Mouse (Mus musculus): Measurements from ENCODE around the gene Tmem198.

Gene Tmem198

DNA sequence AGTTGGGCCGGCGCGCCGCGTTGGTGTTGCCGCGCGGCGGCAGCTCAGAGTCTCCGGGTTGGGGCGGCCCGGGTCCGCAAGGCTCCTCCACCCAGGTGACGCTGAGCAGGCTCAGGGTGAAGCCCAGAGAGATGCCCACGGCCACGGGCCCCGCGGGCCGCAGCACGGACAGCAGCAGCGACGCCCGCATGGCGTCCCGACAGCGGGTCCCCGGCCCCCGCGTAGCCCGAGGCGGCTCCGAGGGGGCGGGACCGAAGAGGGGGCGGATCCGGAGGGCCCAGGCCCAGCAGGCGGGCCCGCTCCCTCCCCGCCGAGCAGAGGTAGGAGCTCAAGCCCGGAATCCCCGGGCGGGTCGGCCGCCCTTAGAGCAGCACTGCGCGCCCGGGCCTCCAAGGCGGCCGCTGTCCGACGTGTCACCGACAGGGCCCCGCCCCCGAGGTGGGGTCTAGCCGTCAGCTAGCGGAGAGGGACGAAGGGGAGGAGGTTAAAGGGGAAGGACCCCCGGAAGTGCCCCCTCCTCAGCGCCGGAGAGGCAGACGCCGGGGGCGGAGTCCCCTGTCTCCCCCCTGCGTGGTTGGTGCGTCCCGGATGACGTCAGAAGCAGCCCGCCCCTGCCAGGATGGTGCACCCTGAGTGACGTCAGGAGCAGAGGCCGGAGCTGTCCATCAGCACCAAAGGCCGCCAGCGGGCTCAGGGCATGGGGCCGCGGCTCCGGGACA lies at the start of gene Tmem198, which contains the start of gene Chpf:
TSS of gene Tmem198 (plus strand) at position 617 of the 719 bp plus-strand sequence.
TSS of gene Chpf (minus strand) at position 392 of the 719 bp plus-strand sequence.
- DNase-seq (ENCODE audit: extremely low read depth, low read depth): peak; percentile 83

- peak; percentile 81 for DNase-seq (ENCODE audit: extremely low read depth, low read depth)
These were observed 43.6 kb upstream of the Tmem198 start, which contains the start of gene Gmppa for GRCm38 (mm10) chr1:75435475-75436328. TSS of gene Gmppa (plus strand) at chr1:75435930.

- no peak for DNase-seq (ENCODE audit: extremely low read depth, low read depth)
These were observed 40.5 kb upstream of the Tmem198 start for GRCm38 (mm10) chr1:75438782-75439181.

GRCm38 (mm10) chr1:75440661-75441060 lies 38.7 kb upstream of the Tmem198 start:
- no peak for DNase-seq (ENCODE audit: extremely low read depth, low read depth)

- no peak for DNase-seq (ENCODE audit: extremely low read depth, low read depth)
These were observed 37.8 kb upstream of the Tmem198 start for GRCm38 (mm10) chr1:75441471-75441996.

DNA sequence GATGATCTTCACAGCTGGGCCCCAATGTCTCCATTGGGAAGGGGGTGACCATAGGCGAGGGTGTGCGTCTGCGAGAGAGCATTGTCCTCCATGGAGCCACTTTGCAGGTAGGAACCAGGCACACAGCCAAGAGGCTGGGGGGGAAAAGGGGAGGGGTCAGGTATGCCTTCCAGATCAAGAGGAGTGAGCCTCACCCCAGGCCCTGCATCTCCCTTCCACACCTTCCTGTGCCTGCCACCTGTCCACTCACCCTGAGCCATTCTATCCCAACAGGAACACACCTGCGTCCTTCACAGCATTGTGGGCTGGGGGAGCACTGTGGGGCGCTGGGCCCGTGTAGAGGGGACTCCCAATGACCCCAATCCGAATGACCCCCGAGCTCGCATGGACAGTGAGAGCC lies 37.2 kb upstream of the Tmem198 start:
- DNase-seq (ENCODE audit: extremely low read depth, low read depth): no peak

DNA sequence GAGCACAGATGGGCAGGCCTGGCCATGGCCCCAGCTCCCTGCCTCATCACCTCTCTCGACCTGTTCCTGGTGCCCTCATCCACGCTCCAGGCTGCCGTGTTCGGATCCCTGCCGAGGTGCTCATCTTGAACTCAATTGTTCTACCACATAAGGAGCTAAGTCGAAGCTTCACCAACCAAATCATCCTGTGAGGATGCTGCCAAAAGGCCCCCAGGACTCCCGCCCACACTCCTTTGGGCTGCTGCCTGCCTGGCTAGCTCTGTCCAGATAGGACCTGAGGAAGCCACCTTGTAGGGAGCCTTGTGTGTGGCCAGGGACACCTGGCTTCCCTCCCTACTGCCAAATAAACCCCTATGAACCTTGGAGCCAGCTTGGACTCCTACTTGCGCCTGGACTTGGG lies 36.5 kb upstream of the Tmem198 start:
- no peak for DNase-seq (ENCODE audit: extremely low read depth, low read depth)

- DNase-seq (ENCODE audit: extremely low read depth, low read depth): no peak
These were observed 35.9 kb upstream of the Tmem198 start for GRCm38 (mm10) chr1:75443247-75444024.

DNA sequence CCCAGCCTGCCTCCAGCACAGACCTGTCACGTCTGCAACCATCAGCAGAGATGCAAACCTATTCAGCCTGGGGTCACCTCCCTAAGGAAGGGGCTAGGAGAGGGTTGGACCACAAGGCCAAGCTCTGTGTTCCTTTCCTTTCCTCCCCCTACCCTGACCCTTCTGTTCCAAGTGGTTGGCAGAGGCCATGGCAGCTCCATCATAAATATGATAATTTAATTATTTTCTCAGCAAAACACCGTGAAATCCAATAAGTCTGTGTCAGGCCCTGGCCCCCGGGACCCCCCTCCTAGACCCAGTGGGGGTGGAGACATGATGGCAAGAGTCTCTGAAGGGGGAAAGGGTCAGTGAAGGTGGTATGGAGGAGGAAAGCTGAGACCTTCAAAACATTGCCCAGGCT lies 35.1 kb upstream of the Tmem198 start:
- no peak for DNase-seq (ENCODE audit: extremely low read depth, low read depth)

- DNase-seq (ENCODE audit: extremely low read depth, low read depth): no peak
These were observed 34.1 kb upstream of the Tmem198 start for GRCm38 (mm10) chr1:75445141-75445701.

DNA sequence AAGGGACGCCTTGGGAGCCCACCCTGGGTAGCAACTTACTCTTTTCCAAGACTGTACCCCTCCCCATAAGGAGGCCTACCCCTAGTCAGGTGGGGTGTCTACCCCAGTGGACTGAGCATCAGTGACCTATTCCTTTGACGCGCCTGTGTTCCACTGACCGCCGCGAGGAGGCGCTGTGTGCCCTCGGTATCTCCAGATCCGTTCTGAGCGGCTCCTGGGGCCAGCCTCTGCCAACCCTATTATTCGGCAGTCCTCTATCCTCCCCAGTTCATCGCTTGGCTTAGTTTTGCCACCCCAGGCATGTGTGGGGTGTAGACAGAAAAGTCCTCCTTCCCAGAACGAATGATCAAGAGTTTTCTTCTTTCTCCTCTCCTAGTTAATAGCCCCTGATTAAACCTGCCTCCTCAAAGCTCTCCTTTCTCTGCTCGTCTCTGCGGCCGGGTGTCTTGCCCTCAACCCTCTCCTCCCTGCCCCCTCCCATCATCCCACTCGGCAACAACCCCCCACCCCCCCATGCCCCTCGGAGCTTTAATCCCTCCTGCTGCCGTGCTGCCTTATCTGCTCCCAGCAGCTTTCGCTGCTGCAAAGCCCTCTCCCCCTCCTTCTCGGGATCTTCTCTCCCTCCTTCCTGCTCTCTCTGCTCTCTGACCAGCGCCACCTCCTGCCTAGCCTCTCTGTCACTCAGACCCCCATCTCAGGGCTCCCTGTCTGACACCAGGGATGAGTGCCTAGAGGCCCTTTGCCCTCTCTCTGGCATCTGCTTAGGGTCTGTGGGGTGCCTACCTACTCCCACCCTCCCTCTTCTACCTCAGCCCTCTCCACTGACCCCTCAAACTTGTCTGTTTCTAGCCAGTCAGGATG lies 33.4 kb upstream of the Tmem198 start:
- DNase-seq (ENCODE audit: extremely low read depth, low read depth): peak; percentile 81

DNA sequence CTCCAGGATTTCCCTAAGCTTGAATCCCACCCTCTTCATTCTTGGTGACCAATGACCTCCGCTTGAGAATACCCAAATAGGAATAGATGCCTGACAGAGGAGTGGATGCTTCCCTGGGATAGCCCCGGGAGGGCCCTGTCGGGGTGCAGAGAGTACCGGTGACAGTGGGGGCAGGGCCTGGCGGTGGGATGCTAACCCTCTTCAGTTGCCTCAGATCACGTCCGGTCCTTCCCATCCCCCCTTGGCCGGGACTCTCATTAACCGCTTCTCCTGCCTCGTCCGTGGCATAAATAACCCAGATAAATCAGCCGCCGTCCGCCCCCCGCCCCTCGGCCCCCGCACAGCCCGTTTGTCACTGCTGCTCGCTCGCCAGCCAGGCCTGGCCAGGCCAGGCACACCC lies 32.7 kb upstream of the Tmem198 start:
- no peak for DNase-seq (ENCODE audit: extremely low read depth, low read depth)

GRCm38 (mm10) chr1:75447265-75448051 lies 31.9 kb upstream of the Tmem198 start:
- DNase-seq (ENCODE audit: extremely low read depth, low read depth): no peak

- no peak for DNase-seq (ENCODE audit: extremely low read depth, low read depth)
These were observed 31.3 kb upstream of the Tmem198 start for GRCm38 (mm10) chr1:75448052-75448431.

DNA sequence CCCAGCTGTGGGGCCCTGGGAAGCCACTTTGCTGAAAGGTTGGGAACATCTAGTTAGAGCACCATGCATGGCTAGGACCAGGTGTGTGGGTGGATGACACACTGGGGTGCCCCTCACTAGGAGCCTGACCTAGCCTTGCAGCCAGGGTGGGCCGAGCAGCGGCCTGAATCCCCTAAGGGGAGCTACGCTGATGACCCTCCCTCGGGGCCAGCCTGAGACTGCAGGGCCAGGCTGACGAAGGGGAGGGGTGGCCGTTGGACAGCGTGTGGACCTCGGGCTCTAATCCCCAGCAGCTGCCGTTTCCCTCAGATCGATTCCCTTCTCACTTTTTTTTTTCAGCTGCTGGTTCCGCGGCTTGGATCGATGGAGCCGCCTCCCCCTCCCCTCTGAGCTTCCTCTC lies 30.4 kb upstream of the Tmem198 start:
- DNase-seq (ENCODE audit: extremely low read depth, low read depth): no peak

DNA sequence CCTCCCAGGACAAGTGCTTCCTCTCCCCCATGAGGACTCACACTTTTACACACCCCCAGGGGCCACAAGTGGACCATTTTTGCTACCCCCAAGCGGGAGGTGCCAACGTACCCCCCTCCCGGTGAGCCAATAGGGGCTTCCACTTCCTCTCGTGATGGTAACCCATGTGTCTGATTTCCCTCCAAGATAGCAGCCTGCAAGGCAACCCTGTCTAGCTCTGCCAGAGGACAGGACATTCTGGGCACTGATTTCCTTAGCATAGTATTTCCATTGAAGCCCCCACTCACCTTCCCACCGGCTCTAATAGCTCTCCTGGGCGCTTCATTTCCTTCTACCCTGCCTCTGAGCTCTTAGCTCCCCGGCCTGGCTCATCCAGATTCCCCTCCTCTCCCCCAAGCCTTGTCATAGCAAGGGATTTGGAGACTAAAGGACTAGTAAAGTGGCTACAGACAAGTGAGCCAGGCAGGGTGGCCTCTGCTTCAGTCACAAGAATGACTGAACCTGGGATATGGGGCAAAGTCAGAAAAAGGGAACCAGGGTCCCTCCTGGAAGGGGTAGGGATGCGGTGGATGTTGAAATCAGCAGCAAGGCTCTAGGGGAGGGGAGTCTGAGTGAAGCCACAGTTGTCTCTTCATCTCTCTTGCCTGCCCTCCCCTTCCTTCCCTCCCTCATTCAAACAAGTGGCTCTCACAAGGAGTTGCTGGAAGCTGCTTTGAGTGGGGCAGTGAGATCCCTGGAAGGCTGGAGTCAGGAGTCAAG lies 29.8 kb upstream of the Tmem198 start:
- no peak for DNase-seq (ENCODE audit: extremely low read depth, low read depth)

DNA sequence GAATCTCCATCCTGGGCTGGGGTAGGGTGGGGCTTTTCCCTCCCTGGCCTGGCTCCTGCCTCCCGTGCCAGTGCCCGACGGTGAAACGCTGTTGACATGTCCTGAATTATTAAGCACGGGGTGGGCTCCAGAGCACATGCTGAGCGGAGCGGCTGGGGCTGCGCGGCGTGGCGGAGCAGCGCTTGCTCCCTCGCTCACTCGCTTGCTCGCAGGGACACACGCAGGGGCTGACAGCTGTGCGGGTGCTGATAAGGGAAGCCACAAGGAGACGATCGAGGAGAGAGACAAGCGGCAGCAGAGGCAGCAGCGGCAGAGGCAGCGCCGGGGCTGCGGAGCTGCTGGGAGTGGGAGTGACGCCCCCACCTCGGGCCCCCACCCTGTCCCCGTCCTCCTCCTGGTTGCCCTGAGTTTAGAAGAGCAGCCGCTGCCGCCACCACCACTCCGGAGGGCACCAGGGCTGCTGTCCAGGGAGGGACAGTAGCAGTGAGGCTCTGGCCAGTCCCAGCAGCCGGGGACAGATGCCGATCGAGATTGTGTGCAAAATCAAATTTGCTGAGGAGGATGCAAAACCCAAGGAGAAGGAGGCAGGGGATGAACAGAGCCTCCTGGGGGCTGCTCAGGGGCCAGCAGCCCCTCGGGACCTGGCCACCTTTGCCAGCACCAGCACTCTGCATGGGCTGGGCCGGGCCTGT lies 28.9 kb upstream of the Tmem198 start, which contains the start of gene Asic4:
TSS of gene Asic4 (plus strand) at position 123 of the 692 bp plus-strand sequence.
- peak; percentile 59 for DNase-seq (ENCODE audit: extremely low read depth, low read depth)

DNA sequence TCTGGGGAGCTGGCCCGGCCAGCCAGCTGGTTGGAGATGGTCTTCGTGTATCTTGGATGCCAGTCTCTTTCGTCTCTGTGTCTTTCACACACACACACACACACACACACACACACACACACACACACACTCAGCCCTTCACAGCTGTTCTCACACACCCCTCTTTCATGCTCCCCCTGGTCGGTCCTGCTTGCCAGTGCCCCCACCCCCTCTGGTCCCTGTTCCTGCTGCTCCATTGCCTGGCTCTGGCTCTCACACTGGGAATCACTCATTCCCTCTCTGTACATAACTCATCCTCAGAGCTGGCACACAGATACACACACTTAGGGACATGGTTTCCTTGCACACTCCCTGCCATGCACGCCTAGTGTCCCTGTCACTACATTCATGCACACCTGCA lies 27.4 kb upstream of the Tmem198 start:
- no peak for DNase-seq (ENCODE audit: extremely low read depth, low read depth)
